Mouse (Mus musculus) intestine, embryonic 14.5 days (tissue): Measurements from ENCODE around the gene Tshz2. TPM values are rescaled to one million over a fixed set of nuclear protein-coding genes. Genes with fewer than 3 reads are reported as not detected.
A peak's percentile ranks its signal among the peaks of the same experiment; 100 is the strongest.

ENCODE experiments used
- ATAC-seq: fragments of 200-750 bp; cut with Nextera tagmentation; replicated peaks from 2 replicates; pipeline ENCODE4 v1.8.0; 2017; ENCODE audit warnings: low read depth, moderate number of reproducible peaks, moderate TSS enrichment, moderate library complexity; ENCODE audit not compliant: low FRiP score, low TSS enrichment
- DNase-seq: peaks from one replicate; pipeline ENCODE4 v3.0.0-alpha.2; 2018; ENCODE audit warnings: low spot score
- H3K27ac ChIP-seq: fragments of 300-500 bp; sonication (generic); 2 replicates; pipeline ENCODE4 v1.5.1; 2014; ENCODE audit warnings: low read depth, mild to moderate bottlenecking, control low read depth
- H3K27me3 ChIP-seq: fragments of 300-500 bp; sonication (generic); replicated peaks from 2 replicates; pipeline ENCODE4 v1.6.1; 2014; ENCODE audit warnings: low read length, control low read depth; ENCODE audit not compliant: control insufficient read depth, insufficient read depth
- H3K36me3 ChIP-seq: fragments of 300-500 bp; sonication (generic); 2 replicates; pipeline ENCODE4 v1.6.1; 2014; ENCODE audit warnings: low read length, control low read depth; ENCODE audit not compliant: control insufficient read depth, insufficient read depth
- H3K4me1 ChIP-seq: fragments of 300-500 bp; sonication (generic); replicated peaks from 2 replicates; pipeline ENCODE4 v1.6.1; 2014; ENCODE audit warnings: low read length, control low read depth, mixed read lengths; ENCODE audit not compliant: control insufficient read depth, insufficient read depth
- H3K4me2 ChIP-seq: fragments of 300-500 bp; sonication (generic); 2 replicates; pipeline ENCODE4 v1.6.1; 2014; ENCODE audit warnings: low read length
- H3K4me3 ChIP-seq: fragments of 300-500 bp; sonication (generic); 2 replicates; pipeline ENCODE4 v1.5.1; 2014; ENCODE audit warnings: low read depth, low read length, control low read depth, mixed read lengths
- H3K9ac ChIP-seq: fragments of 300-500 bp; sonication (generic); 2 replicates; pipeline ENCODE4 v1.6.1; 2014; ENCODE audit warnings: mild to moderate bottlenecking, low read length
- H3K9me3 ChIP-seq: fragments of 300-500 bp; sonication (generic); 2 replicates; pipeline ENCODE4 v1.6.1; 2016; ENCODE audit warnings: low read length, control low read depth; ENCODE audit not compliant: control insufficient read depth
- WGBS: fragments of 180-500 bp; shearing (Covaris S2); extraction: QIAGEN DNeasy Blood & Tissue Kit; methylation state at CpG from one replicate; pipeline ENCODE4 v1.1.7; 2014; 5-methylcytosine and 5-hydroxymethylcytosine counted together
- polyA plus RNA-seq: library from polyadenylated mRNA; unstranded; fragments of >200 nt; fragmentation: Nextera tagmentation; extraction: Ambion mirVana; gene quantifications from 2 replicates; pipeline ENCODE4 v1.2.1, GENCODE M21; 2014

Tshz2 gene
- polyA plus RNA-seq, 1 experiment from 2014 or later: 20.3 TPM

- Histone ChIP-seq H3K27me3 (no peaks in the 10 kb centered on the region), H3K4me3 (no peak overlapping the region), H3K9me3 (no peaks in the 10 kb centered on the region), H3K4me2 (no peak overlapping the region), H3K27ac (peak overlapping the region; percentile 38; the same call in 1 of the 2 replicates), H3K9ac (no peak overlapping the region), H3K36me3 (no peaks in the 10 kb centered on the region), H3K4me1 (peaks cover 24% of the 10 kb centered on the region)
- ATAC-seq (no peak), DNase-seq (no peak)
- 54% methylated on average over 14 of the region's 14 CpGs for WGBS
Observed at GRCm38 (mm10) chr2:169928447-169929120, 295.8 kb downstream of the Tshz2 start.

- Histone ChIP-seq H3K27ac (no peak overlapping the region), H3K36me3 (no peaks in the 10 kb centered on the region), H3K9me3 (no peaks in the 10 kb centered on the region), H3K27me3 (no peaks in the 10 kb centered on the region), H3K4me3 (peak overlapping the region; percentile 28), H3K4me1 (peaks cover 24% of the 10 kb centered on the region), H3K4me2 (peak overlapping the region; percentile 40), H3K9ac (no peak overlapping the region)
- peak; percentile 77 for ATAC-seq
- 47% methylated on average over 23 of the region's 23 CpGs for WGBS
- peak; percentile 83 for DNase-seq
Observed at GRCm38 (mm10) chr2:169929540-169930497, 297.0 kb downstream of the Tshz2 start.

- WGBS: 59% methylated on average over 6 of the region's 6 CpGs
- Histone ChIP-seq H3K9ac (no peak overlapping the region), H3K27ac (no peak overlapping the region), H3K9me3 (no peaks in the 10 kb centered on the region), H3K4me3 (no peak overlapping the region), H3K36me3 (no peaks in the 10 kb centered on the region), H3K4me2 (no peak overlapping the region), H3K27me3 (no peaks in the 10 kb centered on the region), H3K4me1 (peaks cover 6% of the 10 kb centered on the region; the same call in 1 of the 2 replicates)
- ATAC-seq: no peak
- DNase-seq: no peak
Observed at GRCm38 (mm10) chr2:169935642-169936041, 302.8 kb downstream of the Tshz2 start.

- peak; percentile 85 for ATAC-seq
- Histone ChIP-seq H3K9ac (no peak overlapping the region), H3K36me3 (no peaks in the 10 kb centered on the region), H3K27me3 (no peaks in the 10 kb centered on the region), H3K4me1 (peaks cover 6% of the 10 kb centered on the region; the same call in 1 of the 2 replicates), H3K4me2 (no peak overlapping the region), H3K4me3 (no peak overlapping the region), H3K9me3 (no peaks in the 10 kb centered on the region), H3K27ac (peak overlapping the region; percentile 75)
- peak; percentile 64 for DNase-seq
- 36% methylated on average over 16 of the region's 16 CpGs for WGBS
Observed at GRCm38 (mm10) chr2:169940297-169941142, 307.7 kb downstream of the Tshz2 start.

- H3K9me3 ChIP-seq: no peaks in the 10 kb centered on the region
- ATAC-seq (no peak), DNase-seq (no peak)
- H3K4me3 ChIP-seq: no peak overlapping the region
- H3K27ac ChIP-seq: no peak overlapping the region
- H3K9ac ChIP-seq: no peak overlapping the region
- H3K36me3 ChIP-seq: no peaks in the 10 kb centered on the region
- no peak overlapping the region for H3K4me2 ChIP-seq
- 97% methylated on average over 6 of the region's 6 CpGs for WGBS
- peaks cover 13% of the 10 kb centered on the region; the same call in 1 of the 2 replicates for H3K4me1 ChIP-seq
- H3K27me3 ChIP-seq: no peaks in the 10 kb centered on the region
Observed at GRCm38 (mm10) chr2:169943727-169944126, 310.9 kb downstream of the Tshz2 start.

GRCm38 (mm10) chr2:169948139-169948538 lies 315.3 kb downstream of the Tshz2 start:
- Histone ChIP-seq H3K27me3 (no peaks in the 10 kb centered on the region), H3K4me2 (no peak overlapping the region), H3K36me3 (no peaks in the 10 kb centered on the region), H3K4me3 (no peak overlapping the region), H3K27ac (no peak overlapping the region), H3K9me3 (no peaks in the 10 kb centered on the region), H3K9ac (no peak overlapping the region), H3K4me1 (peaks cover 18% of the 10 kb centered on the region)
- 66% methylated on average over 6 of the region's 6 CpGs for WGBS
- ATAC-seq (no peak), DNase-seq (no peak)

- Histone ChIP-seq H3K9me3 (no peaks in the 10 kb centered on the region), H3K36me3 (no peaks in the 10 kb centered on the region), H3K4me2 (no peak overlapping the region), H3K9ac (no peak overlapping the region), H3K27ac (peak overlapping the region; percentile 43), H3K27me3 (no peaks in the 10 kb centered on the region), H3K4me3 (no peak overlapping the region), H3K4me1 (peaks cover 18% of the 10 kb centered on the region)
- 35% methylated on average over 8 of the region's 8 CpGs for WGBS
- no peak for DNase-seq
- peak; percentile 74 for ATAC-seq
Observed at GRCm38 (mm10) chr2:169951041-169951440, 318.2 kb downstream of the Tshz2 start.

GRCm38 (mm10) chr2:169952981-169953380 lies 320.2 kb downstream of the Tshz2 start:
- no peaks in the 10 kb centered on the region for H3K27me3 ChIP-seq
- H3K4me3 ChIP-seq: no peak overlapping the region
- no peak overlapping the region for H3K9ac ChIP-seq
- H3K9me3 ChIP-seq: no peaks in the 10 kb centered on the region
- H3K27ac ChIP-seq: no peak overlapping the region
- 87% methylated on average over 2 of the region's 2 CpGs for WGBS
- no peak overlapping the region for H3K4me2 ChIP-seq
- DNase-seq (no peak), ATAC-seq (no peak)
- H3K36me3 ChIP-seq: no peaks in the 10 kb centered on the region
- H3K4me1 ChIP-seq: peaks cover 11% of the 10 kb centered on the region; the same call in 1 of the 2 replicates
